Mouse (Mus musculus) G1E (cell line): ENCODE results near the gene Ifnar2. TPM values are rescaled to one million over a fixed set of nuclear protein-coding genes. Genes with fewer than 3 reads are reported as not detected.

Source experiments
- ATAC-seq: 2 replicates; pipeline ENCODE4 v1.8.0; 2016; ENCODE audit warnings: mild to moderate bottlenecking; ENCODE audit not compliant: insufficient number of reproducible peaks, poor library complexity, low FRiP score, severe bottlenecking; ENCODE audit errors: extremely low read depth
- DNase-seq: peaks from one replicate; pipeline ENCODE4 v3.0.0; 2012; ENCODE audit warnings: low spot score
- H3K27me3 ChIP-seq: 2 replicates; pipeline ENCODE4 v1.6.1; 2012; ENCODE audit warnings: mild to moderate bottlenecking, low read length, inconsistent platforms; ENCODE audit not compliant: insufficient read depth
- H3K36me3 ChIP-seq: replicated peaks from 2 replicates; pipeline ENCODE3; 2012; ENCODE audit warnings: mild to moderate bottlenecking, inconsistent platforms
- H3K4me1 ChIP-seq: 2 replicates; pipeline ENCODE4 v1.6.1; 2012; ENCODE audit warnings: low read depth, low read length, inconsistent platforms, mixed read lengths; ENCODE audit not compliant: insufficient read depth
- H3K4me3 ChIP-seq: 2 replicates; pipeline ENCODE4 v1.5.1; 2012; ENCODE audit warnings: low read depth, mild to moderate bottlenecking, inconsistent platforms, low read length, moderate library complexity, mixed read lengths
- H3K9me3 ChIP-seq: replicated peaks from 2 replicates; pipeline ENCODE4 v1.6.1; 2012; ENCODE audit warnings: inconsistent platforms
- CTCF ChIP-seq: IDR thresholded peaks from 2 replicates; pipeline ENCODE4 v1.5.1; 2012; ENCODE audit warnings: low read depth, low read length, inconsistent platforms, mixed read lengths
- GATA1 ChIP-seq: IDR thresholded peaks from 2 replicates; pipeline ENCODE4 v1.6.1; 2012; ENCODE audit warnings: borderline replicate concordance, low read length, inconsistent platforms, mixed read lengths
- GATA2 ChIP-seq: IDR thresholded peaks from 2 replicates; pipeline ENCODE4 v1.6.1; 2012; ENCODE audit warnings: low read depth, low read length, inconsistent platforms, borderline replicate concordance
- POLR2AphosphoS5 ChIP-seq: IDR thresholded peaks from 2 replicates; pipeline ENCODE4 v1.6.1; 2012; ENCODE audit warnings: low read depth, low read length, inconsistent platforms; ENCODE audit not compliant: insufficient replicate concordance
- TAL1 ChIP-seq: conservative IDR thresholded peaks from 2 replicates; pipeline ENCODE4 v1.6.1; 2012; ENCODE audit warnings: low read depth, low read length, inconsistent platforms, mixed read lengths
- polyA plus RNA-seq: library from polyadenylated mRNA; stranded (reverse); fragments of >175 nt; gene quantifications from 2 replicates; pipeline ENCODE4 v1.2.3, GENCODE M21; 2012
- total RNA-seq, 2 experiments: library from RNA; stranded (forward) in 1 of 2; stranded (reverse) in 1 of 2; fragments of 200-1000 nt in 1 of 2; fragments of >200 nt in 1 of 2; fragmentation: Nextera tagmentation in 1 of 2; gene quantifications; 2 replicates each; pipeline ENCODE4 v1.2.3; 2014 to 2017

Gene Ifnar2
- total and polyA plus RNA-seq, 3 experiments, result 27.3 to 186 (median 67.3) TPM

DNA sequence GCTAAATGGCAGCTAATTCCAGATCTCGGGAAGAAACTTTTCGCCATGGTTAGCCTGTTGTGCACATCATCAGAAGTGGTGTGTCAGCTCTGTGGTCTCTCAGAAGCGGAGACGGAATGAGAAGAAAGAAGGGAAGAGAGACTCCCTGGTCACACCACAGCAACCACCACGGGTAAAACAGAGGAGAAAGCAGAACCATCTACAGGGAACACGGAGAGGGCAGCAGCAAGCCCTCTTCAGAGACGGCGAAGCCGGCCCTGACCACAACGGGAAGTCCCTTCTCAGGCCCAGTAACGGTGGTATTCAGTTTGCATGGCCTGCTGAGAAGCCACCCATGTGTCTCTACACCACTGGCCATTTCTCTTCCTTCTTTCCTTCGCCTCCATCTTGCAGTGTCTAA is 17.4 kb upstream of the Ifnar2 start:
- H3K36me3 ChIP-seq, result no peaks in the 10 kb centered on the region
- ATAC-seq (no peak), DNase-seq (no peak)
- peaks cover 74% of the 10 kb centered on the region for H3K4me1 ChIP-seq
- H3K27me3 ChIP-seq, result no peaks in the 10 kb centered on the region
- H3K9me3 ChIP-seq, result no peaks in the 10 kb centered on the region
- no peak for TF ChIP-seq TAL1
- no peak overlapping the region for H3K4me3 ChIP-seq

DNA sequence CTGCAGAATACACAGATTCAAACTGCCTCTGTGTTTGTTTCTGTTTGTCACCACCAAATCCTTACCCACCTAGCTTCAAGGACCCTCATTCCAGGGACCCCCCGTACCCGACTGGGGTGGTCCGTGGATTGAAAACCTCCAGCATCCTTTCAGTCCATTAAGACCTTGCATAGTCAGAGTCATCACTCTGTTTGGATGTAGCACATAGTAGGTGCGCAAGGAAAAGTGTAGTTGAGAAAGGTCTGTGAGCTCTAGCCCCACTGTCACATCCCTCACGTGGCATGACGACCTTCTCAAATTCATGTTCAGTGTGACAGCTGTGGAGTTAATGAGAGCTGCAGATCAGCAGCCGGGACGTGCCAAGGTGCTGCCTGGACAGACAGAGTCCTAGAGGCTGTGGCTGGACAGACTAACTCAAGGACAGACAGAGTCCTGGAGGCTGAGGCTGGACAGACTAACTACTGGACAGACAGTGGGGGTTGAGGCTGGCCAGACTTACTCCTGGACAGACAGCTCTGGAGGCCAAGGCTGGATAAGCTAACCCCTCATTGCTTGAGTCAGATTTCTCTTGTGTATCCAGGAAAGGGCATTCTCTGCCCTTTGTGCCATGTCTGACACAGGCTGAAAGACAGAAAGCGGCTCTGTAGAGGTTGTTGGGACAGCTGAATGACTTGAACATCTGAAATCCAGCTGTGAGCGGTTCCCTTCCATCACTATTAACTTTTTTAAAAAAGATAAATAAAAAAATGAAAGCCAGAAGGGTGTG is 15.6 kb upstream of the Ifnar2 start:
- DNase-seq (no peak), ATAC-seq (no peak)
- Histone ChIP-seq H3K9me3 (no peaks in the 10 kb centered on the region), H3K4me3 (no peak overlapping the region), H3K27me3 (no peaks in the 10 kb centered on the region), H3K36me3 (no peaks in the 10 kb centered on the region), H3K4me1 (peaks cover 80% of the 10 kb centered on the region)
- no peak for TF ChIP-seq TAL1
- no peak for TF ChIP-seq CTCF
- no peak for TF ChIP-seq GATA2
- TF ChIP-seq GATA1, result no peak
- TF ChIP-seq POLR2AphosphoS5, result no peak

DNA sequence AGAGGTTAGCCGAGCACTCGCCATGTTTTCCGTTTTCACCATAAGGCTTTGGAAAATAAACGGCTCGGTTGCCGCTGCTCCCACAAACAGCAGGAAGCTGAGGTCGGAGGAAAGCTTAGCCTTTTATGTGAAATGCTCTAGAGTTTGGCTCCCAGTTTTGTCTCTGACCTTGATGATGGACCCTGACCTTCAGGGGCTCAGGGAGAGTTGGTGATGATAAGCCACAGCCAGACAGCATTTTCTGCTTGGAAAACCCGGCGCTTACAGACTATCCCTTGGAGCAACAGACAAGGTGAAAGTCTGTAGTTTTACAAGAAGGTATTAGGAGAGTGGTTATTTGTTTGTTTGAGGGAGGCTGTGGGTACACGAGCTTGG is 15.1 kb upstream of the Ifnar2 start:
- ATAC-seq (no peak), DNase-seq (no peak)
- Histone ChIP-seq H3K36me3 (no peaks in the 10 kb centered on the region), H3K27me3 (no peaks in the 10 kb centered on the region), H3K4me3 (no peak overlapping the region), H3K4me1 (peaks cover 80% of the 10 kb centered on the region), H3K9me3 (no peaks in the 10 kb centered on the region)
- TF ChIP-seq CTCF, result no peak
- TF ChIP-seq GATA1, result no peak
- no peak for TF ChIP-seq GATA2
- TF ChIP-seq POLR2AphosphoS5, result no peak
- no peak for TF ChIP-seq TAL1

DNA sequence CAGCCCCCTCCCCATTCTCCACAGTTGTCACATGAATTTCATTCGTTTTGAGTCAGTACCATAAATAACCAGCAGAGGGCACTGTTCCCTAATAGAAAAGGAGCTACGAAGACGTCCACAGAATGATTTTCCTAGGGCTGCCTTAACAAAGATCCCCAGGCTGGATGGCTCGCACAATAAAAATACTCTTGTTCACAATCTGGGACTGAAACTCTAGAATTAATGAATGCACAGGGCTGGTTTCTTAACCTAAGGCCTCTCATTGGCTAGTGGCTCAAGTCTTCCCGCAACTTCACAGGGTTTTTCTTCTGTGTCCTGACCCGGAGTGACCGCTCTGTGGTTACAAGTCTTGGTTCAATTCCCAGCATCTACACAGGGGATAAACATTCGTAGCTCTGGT is 14.0 kb upstream of the Ifnar2 start:
- Histone ChIP-seq H3K9me3 (no peaks in the 10 kb centered on the region), H3K4me1 (peaks cover 78% of the 10 kb centered on the region), H3K4me3 (no peak overlapping the region), H3K36me3 (no peaks in the 10 kb centered on the region), H3K27me3 (no peaks in the 10 kb centered on the region)
- TF ChIP-seq TAL1 (no peak), CTCF (peak; percentile 55; the same call in 1 of the 2 replicates)
- DNase-seq (peak; percentile 43), ATAC-seq (peak; percentile 25; the same call in 1 of the 2 replicates)

DNA sequence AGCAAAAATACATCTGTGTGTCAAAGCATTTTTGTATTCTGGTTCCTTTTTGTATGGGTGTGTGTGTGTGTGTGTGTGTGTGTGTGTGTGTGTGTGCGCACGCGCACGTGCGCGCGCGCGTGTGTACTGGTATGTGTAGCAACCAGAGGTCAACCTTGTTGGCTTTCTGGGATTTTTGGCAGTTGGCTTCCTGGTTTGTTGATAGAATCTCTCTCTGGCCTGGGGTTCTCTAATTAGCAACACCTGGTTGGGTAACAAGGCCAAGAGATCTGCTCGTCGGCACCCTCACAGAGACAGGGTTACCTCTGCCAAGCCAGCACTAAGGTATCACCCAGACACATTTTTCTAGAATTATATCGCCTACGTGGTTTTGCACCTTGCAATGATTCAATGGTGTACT is 13.1 kb upstream of the Ifnar2 start:
- no peak overlapping the region for H3K4me3 ChIP-seq
- ATAC-seq (no peak), DNase-seq (no peak)
- no peaks in the 10 kb centered on the region for H3K9me3 ChIP-seq
- no peaks in the 10 kb centered on the region for H3K27me3 ChIP-seq
- H3K36me3 ChIP-seq, result no peaks in the 10 kb centered on the region
- H3K4me1 ChIP-seq, result peaks cover 78% of the 10 kb centered on the region
- TF ChIP-seq GATA2 (no peak), GATA1 (no peak), CTCF (no peak), TAL1 (no peak), POLR2AphosphoS5 (no peak)

DNA sequence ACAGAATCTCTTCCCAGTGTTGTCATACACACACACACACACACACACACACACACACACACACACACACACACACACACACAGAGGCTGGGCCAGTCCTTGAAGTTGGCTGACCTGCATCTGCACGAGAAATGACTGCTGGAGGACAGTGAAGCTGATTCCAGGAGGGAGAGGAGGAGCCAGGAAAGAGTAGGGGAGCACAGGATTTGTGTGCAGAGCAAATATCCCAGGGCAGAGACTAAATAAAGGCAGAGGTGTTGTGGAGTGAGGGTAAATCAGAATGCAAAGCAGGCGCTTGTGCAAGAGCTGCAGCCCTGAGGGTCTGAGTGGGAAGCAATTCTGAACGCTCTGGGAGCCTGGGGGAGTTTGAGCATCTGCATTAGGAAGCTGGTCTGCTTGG is 12.4 kb upstream of the Ifnar2 start:
- peaks cover 74% of the 10 kb centered on the region for H3K4me1 ChIP-seq
- ATAC-seq, result no peak
- TF ChIP-seq GATA2 (no peak), TAL1 (no peak)

DNA sequence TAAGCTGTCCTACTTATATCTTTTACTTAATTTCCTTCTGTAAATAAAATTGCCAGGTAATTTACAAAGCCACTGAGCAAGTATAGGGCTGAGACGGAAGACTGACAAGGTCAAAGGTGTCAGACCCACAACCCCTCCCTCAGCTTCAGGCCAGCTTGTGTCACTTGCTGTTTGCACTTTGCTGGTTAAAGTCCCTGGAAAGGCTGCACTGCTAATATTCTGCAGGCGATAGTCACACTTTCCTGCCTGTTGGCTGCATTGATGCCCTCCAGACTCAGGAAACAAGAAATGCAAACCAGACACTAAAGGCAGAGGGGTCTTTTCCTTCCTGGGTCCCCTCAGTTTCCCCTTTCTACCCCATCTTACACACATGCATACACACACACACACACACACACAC is 10.6 kb upstream of the Ifnar2 start:
- Histone ChIP-seq H3K9me3 (no peaks in the 10 kb centered on the region), H3K36me3 (no peaks in the 10 kb centered on the region), H3K27me3 (no peaks in the 10 kb centered on the region), H3K4me3 (no peak overlapping the region), H3K4me1 (peaks cover 84% of the 10 kb centered on the region)
- no peak for ATAC-seq
- TF ChIP-seq GATA1, result no peak
- TF ChIP-seq POLR2AphosphoS5, result no peak
- no peak for TF ChIP-seq TAL1
- no peak for TF ChIP-seq GATA2
- no peak for TF ChIP-seq CTCF
- DNase-seq, result no peak

More for the DNA sequence above, 12.4 kb upstream of the Ifnar2 start:
- H3K4me3 ChIP-seq, result no peak overlapping the region
- H3K27me3 ChIP-seq, result no peaks in the 10 kb centered on the region
- H3K36me3 ChIP-seq, result no peaks in the 10 kb centered on the region
- no peak for DNase-seq
- no peaks in the 10 kb centered on the region for H3K9me3 ChIP-seq
